Mouse (Mus musculus): ENCODE results near the gene Ppia. TPM values are rescaled to one million over a fixed set of nuclear protein-coding genes. Genes with fewer than 3 reads are reported as not detected.

Gene Ppia
- total and polyA plus RNA-seq, 3 experiments, result 5,764 to 9,428 (median 8,867) TPM

- Histone ChIP-seq H3K9me3 (replicated peaks; ENCODE audit: low read length) (no peaks in the 10 kb centered on the region), H3K4me1 (ENCODE audit: control insufficient read depth in 1 of 2, insufficient read depth in 2 of 2) (peaks cover 4 to 14% of the 10 kb centered on the region in 2 experiments; a peak in 3 of 4 replicates), H3K36me3 (replicated peaks in 1 of 2; ENCODE audit: control insufficient read depth in 1 of 2, insufficient read depth in 1 of 2, low read length in 1 of 2) (peaks cover 3 to 9% of the 10 kb centered on the region in 2 experiments), H3K27me3 (replicated peaks) (peaks cover 13% of the 10 kb centered on the region), H3K79me2 (replicated peaks; ENCODE audit: control insufficient read depth, extremely low read depth, insufficient read depth, poor library complexity, severe bottlenecking) (peaks cover 30% of the 10 kb centered on the region), H3K27ac (ENCODE audit: insufficient read depth, low read depth) (no peak overlapping the region), H3K9ac (ENCODE audit: insufficient read depth, low read depth) (no peak overlapping the region), H3K4me3 (replicated peaks in 1 of 3; ENCODE audit: low read depth in 2 of 3, low read length in 2 of 3, poor library complexity in 1 of 3) (no peak overlapping the region), H3K4me2 (ENCODE audit: insufficient read depth, low read depth, poor library complexity, severe bottlenecking) (peak overlapping the region; percentile 55)
- dilution Hi-C loops (cut with MboI; ENCODE audit: extremely low pct_ligation_motif_present, extremely low pct_unique_long_range_greater_than_20kb, low sequenced_read_pairs), result no loop called here
- in situ Hi-C loops (cut with MboI; ENCODE audit: low pct_ligation_motif_present, low pct_unique_long_range_greater_than_20kb, low sequenced_read_pairs), result no loop called here
- DNase-seq (ENCODE audit: extremely low read depth), result no peak
- TF ChIP-seq RAD21 (IDR thresholded peaks at IDR 0.05; ENCODE audit: low read depth, low read length), result no peak
- no peak for TF ChIP-seq ETS1 (conservative IDR thresholded peaks at IDR 0.05; ENCODE audit: low read depth, low read length)
- no peak for TF ChIP-seq JUN (IDR thresholded peaks at IDR 0.05; ENCODE audit: insufficient read depth, low read depth, low read length)
- no peak for TF ChIP-seq ZNF384 (IDR thresholded peaks at IDR 0.05; ENCODE audit: low read depth, low read length)
- TF ChIP-seq EP300 (IDR thresholded peaks at IDR 0.05; ENCODE audit: low read length), result no peak
- TF ChIP-seq USF2 (conservative IDR thresholded peaks at IDR 0.05; ENCODE audit: low read depth, low read length), result no peak
- no peak for TF ChIP-seq SMC3 (IDR thresholded peaks at IDR 0.05; ENCODE audit: low read depth, low read length)
- TF ChIP-seq ZC3H11A (IDR thresholded peaks at IDR 0.05; ENCODE audit: low read depth, low read length), result no peak
- no peak for TF ChIP-seq USF1 (IDR thresholded peaks at IDR 0.05; ENCODE audit: low read depth, low read length)
- no peak for TF ChIP-seq SIN3A (IDR thresholded peaks at IDR 0.05; ENCODE audit: low read length)
- no peak for TF ChIP-seq E2F4 (IDR thresholded peaks at IDR 0.05; ENCODE audit: insufficient replicate concordance, low read depth, low read length)
- TF ChIP-seq POLR2A (IDR thresholded peaks at IDR 0.05; ENCODE audit: low read depth, low read length), result no peak
- TF ChIP-seq RCOR1 (conservative IDR thresholded peaks at IDR 0.05; ENCODE audit: low read depth, low read length), result no peak
- no peak for TF ChIP-seq ZMIZ1 (IDR thresholded peaks at IDR 0.05; ENCODE audit: low read depth, low read length)
- no peak for TF ChIP-seq NELFE (IDR thresholded peaks at IDR 0.05; ENCODE audit: low read depth, low read length)
- TF ChIP-seq IRF4 (IDR thresholded peaks at IDR 0.05; ENCODE audit: low read depth, low read length), result no peak
- no peak for TF ChIP-seq MAFK (IDR thresholded peaks at IDR 0.05; ENCODE audit: insufficient replicate concordance, low read length)
- no peak for TF ChIP-seq BHLHE40 (IDR thresholded peaks at IDR 0.05; ENCODE audit: low read depth, low read length)
- no peak for TF ChIP-seq MYC (IDR thresholded peaks at IDR 0.05; ENCODE audit: low read depth, low read length)
Measured at GRCm38 (mm10) chr11:6442566-6442965, 27.3 kb downstream of the Ppia start.

- peaks cover 30% of the 10 kb centered on the region for H3K79me2 ChIP-seq (replicated peaks; ENCODE audit: control insufficient read depth, extremely low read depth, insufficient read depth, poor library complexity, severe bottlenecking)
- no peak overlapping the region for H3K27ac ChIP-seq (ENCODE audit: insufficient read depth, low read depth)
- peak overlapping the region; percentile 66 to 88 (median 76) for H3K4me3 ChIP-seq (replicated peaks in 1 of 3; ENCODE audit: low read depth in 2 of 3, low read length in 2 of 3, poor library complexity in 1 of 3)
- H3K9ac ChIP-seq (ENCODE audit: insufficient read depth, low read depth), result peak overlapping the region; percentile 72
- in situ Hi-C loops (cut with MboI; ENCODE audit: low pct_ligation_motif_present, low pct_unique_long_range_greater_than_20kb, low sequenced_read_pairs) (no loop called here), dilution Hi-C loops (cut with MboI; ENCODE audit: extremely low pct_ligation_motif_present, extremely low pct_unique_long_range_greater_than_20kb, low sequenced_read_pairs) (no loop called here)
- peaks cover 2% of the 10 kb centered on the region for H3K9me3 ChIP-seq (replicated peaks; ENCODE audit: low read length)
- peaks cover 19% of the 10 kb centered on the region for H3K27me3 ChIP-seq (replicated peaks)
- TF ChIP-seq NRF1 (IDR thresholded peaks at IDR 0.05; ENCODE audit: low read depth, low read length) (no peak), JUND (conservative IDR thresholded peaks at IDR 0.05; ENCODE audit: low read depth, low read length) (no peak), TCF12 (IDR thresholded peaks at IDR 0.05; ENCODE audit: low read depth, low read length) (no peak), ZKSCAN1 (IDR thresholded peaks at IDR 0.05; ENCODE audit: borderline replicate concordance, low read depth, low read length) (no peak), NELFE (IDR thresholded peaks at IDR 0.05; ENCODE audit: low read depth, low read length) (no peak)
- peak overlapping the region; percentile 99 for H3K4me2 ChIP-seq (ENCODE audit: insufficient read depth, low read depth, poor library complexity, severe bottlenecking)
- peaks cover 0 to 4% of the 10 kb centered on the region in 2 experiments for H3K36me3 ChIP-seq (replicated peaks in 1 of 2; ENCODE audit: control insufficient read depth in 1 of 2, insufficient read depth in 1 of 2, low read length in 1 of 2)
- H3K4me1 ChIP-seq (ENCODE audit: control insufficient read depth in 1 of 2, insufficient read depth in 2 of 2), result peaks cover 5 to 14% of the 10 kb centered on the region in 2 experiments; a peak in 3 of 4 replicates
- DNase-seq (ENCODE audit: extremely low read depth), result no peak
Measured at GRCm38 (mm10) chr11:6443102-6443501, 27.9 kb downstream of the Ppia start.
